Mouse (Mus musculus) embryo, embryonic 11.5 days (tissue): ENCODE results near the gene Fbxl17.

Source experiments
- DNase-seq: peaks from one replicate; pipeline ENCODE4 v3.0.0-alpha.2; 2012; ENCODE audit warnings: low read depth, low spot score

Fbxl17 gene

GRCm38 (mm10) chr17:63284074-63284473 is 215.7 kb downstream of the Fbxl17 start:
- DNase-seq, result no peak

GRCm38 (mm10) chr17:63282004-63282403 is 217.8 kb downstream of the Fbxl17 start:
- DNase-seq, result no peak

GRCm38 (mm10) chr17:63280990-63281389 is 218.8 kb downstream of the Fbxl17 start:
- DNase-seq, result no peak

GRCm38 (mm10) chr17:63279144-63279543 is 220.7 kb downstream of the Fbxl17 start:
- DNase-seq, result no peak

- no peak for DNase-seq
Observed at GRCm38 (mm10) chr17:63273353-63273752, 226.5 kb downstream of the Fbxl17 start.

- DNase-seq, result no peak
Observed at GRCm38 (mm10) chr17:63272914-63273313, 226.9 kb downstream of the Fbxl17 start.

GRCm38 (mm10) chr17:63271000-63271399 is 228.8 kb downstream of the Fbxl17 start:
- no peak for DNase-seq

- no peak for DNase-seq
Observed at GRCm38 (mm10) chr17:63270513-63270912, 229.3 kb downstream of the Fbxl17 start.

GRCm38 (mm10) chr17:63262674-63263073 is 237.1 kb downstream of the Fbxl17 start:
- DNase-seq, result no peak

GRCm38 (mm10) chr17:63261508-63262141 is 238.2 kb downstream of the Fbxl17 start:
- DNase-seq, result no peak

- no peak for DNase-seq
Observed at GRCm38 (mm10) chr17:63259091-63259490, 240.7 kb downstream of the Fbxl17 start.

GRCm38 (mm10) chr17:63246144-63246619 is 253.6 kb downstream of the Fbxl17 start:
- DNase-seq, result no peak

GRCm38 (mm10) chr17:63245472-63245871 is 254.3 kb downstream of the Fbxl17 start:
- no peak for DNase-seq

- DNase-seq, result no peak
Observed at GRCm38 (mm10) chr17:63242761-63243160, 257.1 kb downstream of the Fbxl17 start.

- DNase-seq, result no peak
Observed at GRCm38 (mm10) chr17:63240731-63241106, 259.1 kb downstream of the Fbxl17 start.

- DNase-seq, result no peak
Observed at GRCm38 (mm10) chr17:63240021-63240730, 259.6 kb downstream of the Fbxl17 start.

- no peak for DNase-seq
Observed at GRCm38 (mm10) chr17:63236846-63237245, 263.0 kb downstream of the Fbxl17 start.

GRCm38 (mm10) chr17:63236221-63236620 is 263.6 kb downstream of the Fbxl17 start:
- DNase-seq, result no peak

- DNase-seq, result no peak
Observed at GRCm38 (mm10) chr17:63235821-63236220, 264.0 kb downstream of the Fbxl17 start.

- DNase-seq, result no peak
Observed at GRCm38 (mm10) chr17:63229111-63229510, 270.7 kb downstream of the Fbxl17 start.

GRCm38 (mm10) chr17:63226380-63226779 is 273.4 kb downstream of the Fbxl17 start:
- no peak for DNase-seq

GRCm38 (mm10) chr17:63225959-63226358 is 273.9 kb downstream of the Fbxl17 start:
- DNase-seq, result no peak

- DNase-seq, result no peak
Observed at GRCm38 (mm10) chr17:63223675-63224074, 276.1 kb downstream of the Fbxl17 start.
